Mouse (Mus musculus) stomach, postnatal 0 days (tissue): ENCODE results near the gene Mtif3.

ENCODE experiments used
- CTCF ChIP-seq: IDR thresholded peaks from 2 replicates; pipeline ENCODE4 v1.5.1; 2016; ENCODE audit warnings: antibody characterized with exemption, low read depth, mild to moderate bottlenecking, moderate library complexity
- EP300 ChIP-seq: optimal IDR thresholded peaks from 2 replicates; pipeline ENCODE3; 2016; ENCODE audit warnings: antibody characterized with exemption

DNA sequence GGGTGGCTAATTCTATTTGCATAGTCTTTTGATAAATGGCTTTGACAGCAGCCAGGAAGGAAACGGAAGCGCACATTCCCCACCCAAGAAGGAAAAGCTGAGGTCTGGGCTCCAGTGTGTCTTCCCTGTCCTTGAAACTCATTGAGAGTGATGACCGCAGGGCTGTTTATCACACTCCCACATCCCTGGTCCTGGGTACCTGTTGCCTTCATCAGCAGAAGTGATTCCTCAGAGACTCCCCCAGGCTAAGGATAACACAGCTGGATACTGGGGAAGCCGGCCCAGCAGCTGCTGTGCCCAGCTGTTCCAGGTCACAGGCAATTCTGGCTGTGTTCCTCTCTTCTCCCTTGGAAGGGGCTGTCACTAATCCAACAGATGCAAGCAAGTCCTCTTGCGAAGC, 56.1 kb downstream of the Mtif3 start:
- TF ChIP-seq CTCF (no peak), EP300 (no peak)
